Mouse (Mus musculus) granulocyte monocyte progenitor cell, adult 5-6 weeks (primary cell): ENCODE measurements around the gene Tanc1. TPM values are rescaled to one million over a fixed set of nuclear protein-coding genes. Genes with fewer than 3 reads are reported as not detected.

ENCODE experiments used
- ATAC-seq: replicated peaks from 2 replicates; pipeline ENCODE4 v1.8.0; 2016; ENCODE audit warnings: mild to moderate bottlenecking, moderate TSS enrichment, inconsistent platforms; ENCODE audit not compliant: poor library complexity, severe bottlenecking
- total RNA-seq, 2 experiments: library from RNA; stranded (forward) in 1 of 2; stranded (reverse) in 1 of 2; fragments of 200-712, 200-1000 nt in 1 of 2; fragments of >200 nt in 1 of 2; fragmentation: Nextera tagmentation in 1 of 2; gene quantifications; 2 replicates each; pipeline ENCODE4 v1.2.3; 2014 to 2017

Gene Tanc1
- total RNA-seq (2014; fragmentation: Nextera tagmentation) (3.2 and 15.6 TPM in 2 replicates), total RNA-seq (2017) (2.0 and 3.6 TPM in 2 replicates)

DNA sequence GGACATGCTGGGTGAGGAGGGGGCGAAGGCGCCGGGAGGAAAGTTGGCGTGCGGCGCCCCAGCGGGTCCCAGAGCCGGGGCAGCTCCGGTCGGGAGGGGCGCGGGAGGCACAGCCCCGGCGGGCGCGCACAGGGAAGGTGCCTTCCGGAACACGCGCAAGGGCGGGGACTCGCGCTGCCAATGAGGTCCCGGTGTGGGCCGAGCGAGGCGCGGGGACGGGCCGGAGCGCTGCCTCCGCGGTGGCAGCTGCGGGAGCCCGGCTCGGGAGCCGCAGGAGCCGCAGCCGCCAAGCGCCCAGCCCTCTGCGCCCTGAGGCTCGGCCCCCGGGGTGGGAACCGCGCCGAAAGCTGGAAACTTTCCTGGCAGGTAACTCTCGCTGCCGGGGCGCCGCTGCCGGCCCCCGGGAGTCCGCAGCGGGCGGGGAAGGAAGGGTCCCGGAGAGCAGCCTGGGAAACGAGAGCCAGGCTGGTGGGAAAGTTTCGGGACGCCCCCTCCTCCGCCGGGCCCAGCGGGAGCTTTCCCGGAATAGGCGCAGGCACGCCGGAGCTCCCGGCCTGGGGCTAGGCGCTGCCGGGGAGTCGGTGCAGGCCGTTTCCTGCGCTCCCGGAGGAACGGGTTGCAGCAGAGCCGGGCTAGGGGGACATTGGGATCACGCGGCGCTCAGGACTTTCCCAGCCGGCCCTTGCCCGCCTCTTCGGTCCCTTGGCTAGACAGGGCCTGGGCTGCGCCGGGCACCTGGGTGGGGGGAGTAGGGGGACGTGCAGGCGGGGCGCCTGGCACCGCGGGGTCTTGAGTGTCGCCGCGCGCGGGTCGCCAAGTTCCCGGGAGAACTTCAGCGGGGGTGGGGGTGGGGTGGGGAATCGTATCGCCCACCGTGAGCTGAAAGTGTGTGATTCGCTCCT lies at the start of gene Tanc1:
Tanc1 (plus strand) TSS at position 212 of the 902 bp plus-strand sequence.
- ATAC-seq: peak; percentile 91

DNA sequence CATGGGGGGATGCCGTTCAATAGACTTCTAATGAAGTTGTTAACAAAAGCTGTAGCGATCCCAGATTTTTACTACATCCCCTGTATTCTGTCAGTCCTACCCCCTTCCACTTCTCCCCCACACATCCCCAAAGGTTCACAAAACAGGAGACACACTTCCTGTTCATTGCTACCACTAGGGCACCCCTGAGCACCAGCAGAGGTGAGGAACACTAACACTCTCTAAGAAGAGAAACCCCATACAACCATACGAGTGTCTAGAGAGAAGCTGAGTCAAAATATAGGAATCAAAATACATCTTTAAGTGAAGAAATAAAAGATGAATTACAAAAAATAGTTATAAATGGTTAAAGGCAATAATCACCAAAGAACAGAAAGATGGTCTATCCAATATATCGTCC lies 49.6 kb upstream of the Tanc1 start:
- no peak for ATAC-seq

DNA sequence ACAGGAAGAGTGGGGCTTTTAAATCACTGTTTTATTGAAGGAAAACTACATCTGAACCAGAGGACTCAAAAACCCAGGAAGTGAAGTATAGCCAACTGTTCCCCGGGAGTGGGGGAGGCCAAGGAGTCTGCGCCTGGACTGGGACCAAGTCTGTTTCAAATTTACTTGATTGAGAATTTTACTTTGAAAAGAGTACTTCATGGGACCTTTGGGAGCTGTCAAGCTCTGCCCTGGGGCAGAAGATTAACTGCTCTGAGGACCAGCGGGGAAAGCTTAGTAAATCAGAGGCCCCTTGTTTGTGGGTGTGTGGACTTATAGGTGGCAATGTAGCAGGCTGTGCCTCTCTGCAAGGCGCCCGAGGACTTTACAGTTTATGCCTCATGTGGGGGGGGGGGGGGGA lies 49.1 kb upstream of the Tanc1 start:
- ATAC-seq: no peak

DNA sequence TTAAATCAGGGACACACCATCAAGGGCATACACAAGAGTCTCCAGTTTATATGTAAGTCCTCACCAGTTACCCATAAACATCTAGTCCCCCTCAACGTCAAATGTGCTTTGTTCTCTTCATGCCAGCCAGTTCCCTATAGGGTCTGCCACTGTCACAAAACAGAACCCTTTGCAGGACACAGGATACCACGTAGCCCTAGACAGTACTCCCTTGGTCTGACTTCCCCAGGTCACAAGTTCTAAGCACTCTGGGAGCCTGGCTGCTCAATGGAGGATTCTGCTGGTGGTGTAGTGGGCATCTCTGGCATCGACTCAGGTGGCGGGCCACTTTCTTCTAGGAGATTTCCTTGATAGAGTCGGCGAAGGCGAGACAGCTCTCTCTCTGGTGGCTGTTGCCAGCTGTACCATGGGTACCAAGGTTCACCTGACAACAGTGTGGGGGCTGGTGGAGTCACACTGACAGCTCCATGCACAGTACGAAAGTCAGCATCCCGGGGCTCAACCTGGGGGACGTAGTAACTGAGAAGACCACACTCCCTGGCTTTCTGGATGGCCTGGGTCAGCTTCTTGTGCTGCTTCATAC lies 47.7 kb upstream of the Tanc1 start:
- ATAC-seq: peak; percentile 30

DNA sequence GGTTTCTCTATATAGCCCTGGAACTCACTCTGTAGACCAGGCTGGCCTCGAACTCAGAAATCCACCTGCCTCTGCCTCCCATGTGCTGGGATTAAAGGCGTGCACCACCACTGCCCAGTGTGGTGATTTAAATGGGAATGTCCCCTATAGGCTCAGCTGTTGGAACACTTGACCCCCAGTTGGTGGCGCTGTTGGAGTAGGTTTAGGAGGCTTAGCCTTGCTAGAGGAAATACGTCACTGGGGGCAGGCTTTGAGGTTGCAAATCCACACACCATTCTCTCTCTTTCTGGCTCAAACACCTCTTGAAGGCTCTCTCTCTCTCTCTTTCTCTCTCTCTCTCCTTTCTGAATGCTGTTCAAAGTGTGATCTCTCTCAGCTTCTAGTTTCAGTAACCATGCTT lies 46.9 kb upstream of the Tanc1 start:
- ATAC-seq: no peak

DNA sequence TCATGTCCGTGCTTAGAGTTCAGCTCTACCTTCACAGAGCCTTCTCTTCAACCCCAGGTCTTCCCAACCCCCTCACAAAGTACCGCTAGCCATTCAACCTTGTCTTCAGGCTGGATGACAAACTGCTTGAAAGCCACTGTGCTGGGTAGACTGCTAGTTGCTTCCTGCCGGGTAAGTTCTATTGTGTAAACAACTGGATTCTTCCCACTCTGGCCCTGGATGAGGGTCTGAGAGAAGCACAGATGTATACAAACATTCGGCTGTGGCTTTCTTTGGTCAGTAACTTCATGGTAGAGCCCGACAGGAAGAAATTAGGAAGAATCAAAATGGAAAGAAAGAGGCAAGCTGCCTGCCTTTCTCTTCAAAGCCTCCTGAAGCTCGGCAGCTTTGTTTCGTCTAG lies 30.9 kb upstream of the Tanc1 start:
- no peak for ATAC-seq

DNA sequence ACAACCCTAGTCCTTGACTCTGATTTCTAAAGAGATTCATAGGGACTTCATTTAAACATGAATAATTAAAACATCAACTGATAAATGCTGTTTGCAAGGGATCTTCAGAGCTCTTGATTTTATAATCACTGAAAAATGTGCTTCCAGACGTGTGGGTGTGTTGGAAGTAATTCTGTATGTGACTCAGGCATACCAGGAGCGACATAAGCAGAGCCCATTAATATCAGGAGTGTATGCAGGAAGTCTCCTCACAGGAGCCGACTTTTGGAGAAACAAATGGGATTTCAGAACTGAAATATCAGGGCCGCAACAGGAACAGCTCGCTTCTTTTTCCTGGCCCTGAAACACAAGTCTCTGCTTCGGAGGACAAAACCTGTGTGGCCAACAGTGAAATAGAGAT lies 27.9 kb upstream of the Tanc1 start:
- ATAC-seq: no peak

DNA sequence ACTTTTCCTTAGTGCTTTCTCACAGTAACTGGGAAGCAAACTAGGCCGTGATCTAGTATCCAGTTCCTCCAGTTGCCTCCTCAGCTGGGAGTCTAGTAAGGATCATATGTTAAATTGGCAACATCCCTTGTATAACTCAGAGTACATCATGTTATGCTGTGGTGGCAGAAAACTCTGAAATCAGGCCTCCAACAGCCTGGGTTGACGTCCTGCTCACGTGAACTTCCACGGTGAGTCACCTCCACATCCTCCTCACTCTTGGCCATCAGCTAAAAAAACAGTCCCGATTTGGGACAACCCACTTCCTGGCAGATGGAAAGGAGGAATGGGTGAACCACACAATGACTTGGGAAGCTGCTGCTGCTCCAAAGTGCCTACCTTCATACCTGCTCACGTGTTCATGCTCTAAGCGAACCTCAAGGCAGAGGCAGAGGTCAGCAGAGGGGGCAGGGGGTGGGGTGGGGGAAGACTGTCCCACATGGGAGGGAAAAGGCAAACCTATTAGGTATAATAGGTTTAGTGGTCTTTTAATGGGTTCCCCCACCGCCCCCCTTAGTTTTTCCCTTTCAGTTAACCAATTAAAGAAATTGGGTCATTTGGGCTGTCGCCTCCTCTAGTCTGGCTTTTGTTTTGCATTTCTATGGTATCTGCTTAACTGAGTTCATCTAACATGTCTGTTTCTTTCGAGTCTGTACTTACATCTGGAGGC lies 24.3 kb upstream of the Tanc1 start:
- ATAC-seq: no peak

DNA sequence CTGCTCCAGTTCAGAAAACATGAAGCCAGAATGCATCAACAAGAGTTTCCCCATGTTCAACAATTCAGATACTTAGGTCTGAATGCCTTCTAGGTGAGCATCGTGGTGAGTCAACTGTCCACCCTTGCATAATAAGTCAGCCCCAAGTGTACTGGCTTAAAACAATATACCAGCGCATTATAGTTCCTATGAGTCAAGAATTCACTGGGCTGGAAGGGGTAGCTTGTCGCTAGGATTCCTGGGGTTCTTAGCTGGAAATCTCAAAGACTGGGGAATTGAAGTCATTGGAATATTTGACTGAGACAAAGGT lies 23.8 kb upstream of the Tanc1 start:
- no peak for ATAC-seq

DNA sequence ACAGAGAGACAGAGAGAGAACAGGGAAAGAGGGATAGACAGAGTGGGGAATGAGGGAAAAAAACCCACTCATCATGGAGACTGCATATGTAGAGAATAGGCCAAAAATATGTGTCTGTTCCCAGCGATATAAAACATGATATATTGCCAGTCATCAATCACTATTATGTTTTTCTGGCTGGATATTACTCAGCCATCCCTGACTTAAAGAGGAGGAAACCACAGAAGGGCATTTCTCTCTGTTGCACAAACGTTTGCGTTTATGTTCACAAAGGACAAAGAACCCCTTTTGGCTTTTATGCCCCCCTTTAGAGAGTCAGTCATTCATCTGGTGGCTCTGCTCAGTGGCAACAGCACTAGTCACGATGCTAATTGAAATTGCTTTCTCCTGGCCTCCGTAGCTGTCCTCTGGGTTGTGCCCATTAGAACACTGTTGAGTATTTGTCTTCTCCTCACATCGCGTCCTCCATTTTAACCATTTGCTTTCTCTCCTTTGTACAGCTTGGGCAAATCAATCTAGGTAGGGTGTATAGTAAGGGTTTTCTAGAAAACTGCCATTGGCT lies 18.4 kb upstream of the Tanc1 start:
- no peak for ATAC-seq

DNA sequence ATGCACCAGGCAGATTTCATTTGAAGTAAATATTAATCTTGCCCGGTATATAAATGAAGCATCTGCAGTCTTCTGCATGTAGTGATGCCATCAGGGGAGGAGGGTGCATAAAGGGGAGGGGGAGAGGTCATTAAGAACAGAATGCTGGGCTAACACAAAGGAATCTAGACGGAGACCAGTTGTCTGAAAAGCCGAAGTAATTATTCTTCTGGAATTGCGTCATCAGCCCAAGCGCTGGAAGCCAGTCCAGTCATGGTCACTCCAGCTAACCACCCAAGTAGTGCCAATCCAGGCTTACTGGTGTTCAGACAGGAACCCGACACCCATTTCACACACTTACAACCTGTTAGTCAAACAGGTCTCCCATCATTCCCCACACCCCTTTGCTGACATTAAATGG lies 17.7 kb upstream of the Tanc1 start:
- ATAC-seq: no peak; the same call in 1 of the 2 replicates

DNA sequence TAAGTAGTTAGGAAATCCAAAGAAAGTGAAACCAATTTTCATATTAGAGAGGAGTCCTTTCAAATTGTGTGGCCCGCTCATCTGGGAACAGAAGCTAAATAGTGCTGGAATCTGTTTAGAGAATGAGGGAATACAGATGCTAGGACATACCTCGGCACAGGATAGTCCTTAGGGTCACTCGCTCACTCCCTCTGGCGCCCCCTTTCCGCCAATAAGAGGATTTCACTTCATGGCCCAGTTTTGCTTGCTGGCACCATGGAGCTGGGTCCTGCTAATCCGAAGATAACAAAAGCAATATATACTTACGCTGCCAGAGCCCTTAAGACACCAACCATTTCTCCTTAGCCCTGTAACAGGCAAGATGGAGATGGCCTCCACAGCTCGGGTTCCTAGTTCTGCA lies 15.3 kb upstream of the Tanc1 start:
- ATAC-seq: no peak; the same call in 1 of the 2 replicates

DNA sequence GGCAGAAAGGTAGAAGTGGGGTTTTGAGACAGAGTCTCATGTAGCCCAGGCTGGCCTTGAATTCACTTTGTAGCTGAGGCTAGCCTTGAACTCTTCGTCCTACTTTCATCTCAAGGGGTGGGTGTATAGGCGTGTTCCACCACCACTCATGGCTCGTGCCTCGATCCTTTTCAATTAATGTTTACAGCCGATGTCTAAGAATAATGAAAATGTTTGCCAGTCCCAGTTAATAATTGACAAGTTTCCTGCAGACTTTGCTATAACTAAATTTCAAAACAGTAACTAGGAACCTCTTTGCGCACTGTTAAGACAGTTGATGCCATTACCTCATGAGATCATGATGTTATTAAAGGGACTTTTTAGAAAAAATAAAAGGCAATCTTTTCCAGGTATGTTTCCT lies 13.6 kb upstream of the Tanc1 start:
- no peak for ATAC-seq

DNA sequence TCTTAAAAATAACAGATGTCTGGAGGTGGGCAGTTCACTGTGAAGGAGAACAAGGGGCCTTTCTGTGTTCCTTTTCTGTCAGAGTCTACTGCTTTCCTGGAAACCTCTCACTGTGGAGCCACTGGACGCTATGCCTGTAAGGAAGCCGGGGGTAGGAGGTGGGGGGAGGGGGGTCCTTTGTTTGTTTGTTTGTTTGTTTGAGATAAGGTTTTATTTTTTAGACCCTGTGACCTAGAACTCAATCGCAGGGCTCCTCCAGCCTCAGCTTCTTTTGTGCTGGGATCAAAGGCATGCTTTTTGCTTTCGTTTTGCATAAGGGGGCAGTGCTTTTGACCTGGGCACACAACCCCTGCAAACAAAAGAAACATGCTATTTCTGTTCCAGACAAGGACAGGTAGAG lies 12.9 kb upstream of the Tanc1 start:
- ATAC-seq: no peak

DNA sequence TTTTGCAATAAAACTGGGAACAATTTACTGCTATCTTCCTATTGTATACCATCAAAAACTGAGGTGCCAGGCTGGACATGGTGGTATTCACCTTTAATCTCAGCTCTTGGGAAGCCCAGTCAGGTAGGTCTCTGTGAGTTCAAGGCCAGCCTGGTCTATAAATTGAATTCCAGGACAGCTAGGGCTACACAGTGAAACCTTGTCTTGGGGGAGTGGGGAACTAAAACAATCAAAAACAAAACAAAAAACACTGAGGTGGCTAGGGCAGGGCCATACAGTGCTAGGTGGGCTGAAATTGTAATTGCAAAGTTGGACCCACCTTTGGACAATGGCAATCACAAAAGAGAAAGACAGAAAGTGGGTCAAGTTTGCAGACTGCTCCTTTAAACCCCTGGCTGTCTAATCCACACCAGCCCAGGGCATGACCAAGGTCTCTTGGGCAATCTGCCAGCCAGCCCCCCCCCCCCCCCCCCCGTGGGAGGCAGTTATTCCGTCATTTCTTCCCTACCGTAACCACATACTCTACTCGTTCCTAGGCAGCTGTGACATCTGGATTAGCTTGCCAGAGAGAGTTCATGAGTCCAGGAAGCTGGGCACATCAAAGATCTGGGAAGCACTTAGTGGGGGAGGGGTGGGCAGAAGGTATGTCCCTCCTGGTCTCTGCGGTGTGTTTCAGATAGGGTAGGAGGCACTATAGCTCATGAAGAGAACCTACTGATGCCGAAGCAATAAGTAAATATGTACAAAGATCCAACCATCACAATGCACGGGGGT lies 12.3 kb upstream of the Tanc1 start:
- ATAC-seq: peak; percentile 48

DNA sequence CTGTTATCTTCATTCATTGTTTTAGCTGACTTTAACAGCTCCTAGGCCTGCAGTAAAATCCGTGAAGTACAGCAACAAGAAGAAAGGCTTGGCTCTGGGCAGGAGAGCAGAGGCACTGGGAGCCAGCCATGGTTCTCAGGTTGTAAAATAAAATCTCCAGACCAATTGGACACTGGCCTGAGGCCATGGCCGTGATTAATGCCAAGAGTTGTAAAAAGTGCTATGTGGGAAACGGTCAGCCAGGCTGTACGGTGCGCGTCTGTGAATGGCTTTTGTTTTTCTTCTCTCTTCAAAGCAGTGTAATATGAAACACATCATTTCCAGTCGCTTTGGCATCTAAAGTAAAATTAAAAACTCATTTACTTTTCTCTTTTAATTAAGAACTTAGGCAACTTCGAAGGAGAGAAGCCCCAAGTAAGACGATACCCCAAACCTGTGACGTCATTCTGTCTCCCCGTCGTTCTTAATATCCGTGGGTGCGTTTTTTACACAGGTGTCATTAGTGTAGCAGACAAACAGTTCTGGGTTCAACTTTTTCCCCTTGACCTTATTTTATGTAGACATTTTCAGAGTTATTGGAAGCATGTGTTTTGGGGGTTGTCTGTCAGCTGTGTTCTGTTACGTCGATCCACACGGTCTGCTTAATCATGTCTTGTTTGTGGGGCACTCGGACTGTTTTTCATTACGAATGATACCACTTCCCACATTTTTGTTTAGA lies 11.6 kb upstream of the Tanc1 start:
- ATAC-seq: no peak

DNA sequence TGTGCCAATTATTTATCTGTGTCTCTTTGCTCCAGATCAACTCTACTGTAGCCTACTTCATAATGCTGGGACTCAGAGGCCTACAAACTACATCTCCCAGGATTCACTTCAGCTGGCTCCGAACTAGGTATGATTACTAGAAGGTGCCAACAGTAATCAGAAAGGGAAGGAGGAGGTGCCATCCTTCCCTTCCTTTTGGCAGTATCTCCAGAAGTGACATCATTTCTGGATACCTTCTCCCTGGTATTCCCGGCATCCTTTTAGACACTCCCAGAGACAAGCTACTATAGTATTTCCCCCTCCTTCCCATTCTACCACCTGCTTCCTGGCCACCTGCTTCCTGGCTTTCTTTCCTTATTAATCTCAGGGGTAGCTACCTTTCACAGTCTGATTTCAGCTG lies 10.9 kb upstream of the Tanc1 start:
- ATAC-seq: no peak

DNA sequence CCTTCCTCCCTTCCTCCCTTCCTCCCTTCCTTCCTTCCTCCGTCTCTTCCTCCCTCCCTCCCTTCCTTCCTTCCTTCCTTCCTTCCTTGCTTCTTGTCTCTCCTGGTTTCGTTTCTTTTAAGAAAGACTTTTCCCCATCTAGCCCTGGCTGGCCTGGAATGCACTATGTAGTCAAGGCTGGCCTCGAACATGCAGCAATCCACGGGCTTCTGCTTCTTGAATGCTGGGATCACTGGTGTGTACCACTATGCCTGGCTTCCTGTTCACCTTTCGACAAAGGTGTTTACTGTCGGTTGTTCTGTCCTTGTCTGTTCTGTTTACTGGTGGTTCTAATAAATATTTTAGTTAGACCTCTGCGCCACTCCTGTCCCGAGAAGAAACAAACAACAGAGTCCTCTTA lies 10.4 kb upstream of the Tanc1 start:
- no peak for ATAC-seq

DNA sequence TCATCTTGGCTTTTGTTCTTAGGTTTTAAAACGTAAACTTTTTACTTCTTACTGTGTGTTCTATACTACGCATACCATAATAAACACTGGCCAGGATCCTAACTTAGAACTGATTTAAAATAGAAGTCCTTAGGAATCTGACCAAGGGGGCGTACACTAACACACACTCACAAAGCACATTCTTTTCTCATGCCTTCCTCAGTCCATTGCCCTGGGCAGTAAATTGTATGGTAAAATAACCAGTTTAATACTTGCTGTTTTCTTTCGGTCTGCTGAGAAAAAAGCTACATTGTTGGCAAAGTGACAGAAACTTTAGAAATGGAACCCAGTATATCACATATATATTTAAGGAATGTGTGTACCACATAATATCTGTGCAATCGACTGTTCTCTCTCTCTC lies 2.9 kb upstream of the Tanc1 start:
- ATAC-seq: no peak
